Mouse (Mus musculus) limb, embryonic 10.5 days (tissue): ENCODE results near the gene St13. TPM values are rescaled to one million over a fixed set of nuclear protein-coding genes. Genes with fewer than 3 reads are reported as not detected.

Experiments used
- DNase-seq: peaks from one replicate; pipeline ENCODE4 v3.0.0-alpha.2; 2017; ENCODE audit warnings: low spot score
- H3K27ac ChIP-seq: fragments of 300-500 bp; sonication (generic); 2 replicates; pipeline ENCODE4 v1.5.1; 2016; ENCODE audit warnings: mild to moderate bottlenecking
- H3K27me3 ChIP-seq: fragments of 300-500 bp; sonication (generic); 2 replicates; pipeline ENCODE4 v1.6.1; 2016; ENCODE audit warnings: low read depth, mild to moderate bottlenecking; ENCODE audit not compliant: poor library complexity, severe bottlenecking
- H3K36me3 ChIP-seq: fragments of 300-500 bp; sonication (generic); 2 replicates; pipeline ENCODE4 v1.6.1; 2016; ENCODE audit warnings: mild to moderate bottlenecking, moderate library complexity
- H3K4me1 ChIP-seq: fragments of 300-500 bp; sonication (generic); 2 replicates; pipeline ENCODE4 v1.6.1; 2016
- H3K4me3 ChIP-seq: fragments of 300-500 bp; sonication (generic); 2 replicates; pipeline ENCODE4 v1.5.1; 2016; ENCODE audit warnings: mild to moderate bottlenecking, moderate library complexity
- H3K9me3 ChIP-seq: fragments of 300-500 bp; sonication (generic); replicated peaks from 2 replicates; pipeline ENCODE4 v1.6.1; 2016; ENCODE audit warnings: mild to moderate bottlenecking
- WGBS: fragments of 180-500 bp; shearing (Covaris S2); methylation state at CpG from one replicate; pipeline ENCODE4 v1.1.7; 2016; 5-methylcytosine and 5-hydroxymethylcytosine counted together
- polyA plus RNA-seq: library from polyadenylated mRNA; unstranded; fragments of >200 nt; fragmentation: Nextera tagmentation; extraction: Ambion mirVana; gene quantifications from 2 replicates; pipeline ENCODE4 v1.2.1, GENCODE M21; 2016

St13 gene
- polyA plus RNA-seq, 1 experiment from 2014 or later, result 222 TPM

- H3K4me3 ChIP-seq, result peak overlapping the region; percentile 63
- H3K4me1 ChIP-seq, result peaks cover 42% of the 10 kb centered on the region
- no peak for DNase-seq
- H3K9me3 ChIP-seq, result no peaks in the 10 kb centered on the region
- H3K27me3 ChIP-seq, result no peaks in the 10 kb centered on the region
- peak overlapping the region; percentile 79 for H3K27ac ChIP-seq
- peaks cover 43% of the 10 kb centered on the region for H3K36me3 ChIP-seq
- 49% methylated on average over 10 of the region's 10 CpGs for WGBS
These were observed 38.4 kb downstream of the St13 start for GRCm38 (mm10) chr15:81361417-81362015.

GRCm38 (mm10) chr15:81361022-81361404 is 38.9 kb downstream of the St13 start:
- no peaks in the 10 kb centered on the region for H3K9me3 ChIP-seq
- WGBS, result 46% methylated on average over 6 of the region's 6 CpGs
- peak overlapping the region; percentile 63 for H3K4me3 ChIP-seq
- H3K27me3 ChIP-seq, result no peaks in the 10 kb centered on the region
- DNase-seq, result no peak
- peak overlapping the region; percentile 79 for H3K27ac ChIP-seq
- peaks cover 42% of the 10 kb centered on the region for H3K4me1 ChIP-seq
- H3K36me3 ChIP-seq, result peaks cover 38% of the 10 kb centered on the region

- peak; percentile 95 for DNase-seq
- 1% methylated on average over 30 of the region's 30 CpGs for WGBS
- peaks cover 42% of the 10 kb centered on the region for H3K4me1 ChIP-seq
These were observed 39.4 kb downstream of the St13 start, which contains the start of gene Slc25a17 for GRCm38 (mm10) chr15:81360345-81361021. Slc25a17 (minus strand) TSS chr15:81360812.

GRCm38 (mm10) chr15:81359421-81359820 is 40.5 kb downstream of the St13 start:
- Histone ChIP-seq H3K27ac (no peak overlapping the region), H3K27me3 (no peaks in the 10 kb centered on the region), H3K4me3 (peak overlapping the region; percentile 63), H3K9me3 (no peaks in the 10 kb centered on the region), H3K4me1 (peaks cover 42% of the 10 kb centered on the region), H3K36me3 (peaks cover 22% of the 10 kb centered on the region)
- DNase-seq, result no peak
- 88% methylated on average over 5 of the region's 5 CpGs for WGBS

More at GRCm38 (mm10) chr15:81360345-81361021, 39.4 kb downstream of the St13 start, which contains the start of gene Slc25a17:
- Histone ChIP-seq H3K27me3 (no peaks in the 10 kb centered on the region), H3K9me3 (no peaks in the 10 kb centered on the region), H3K4me3 (peak within 1 kb of the TSS; percentile 63), H3K27ac (peak within 1 kb of the TSS; percentile 79), H3K36me3 (peaks cover 33% of the 10 kb centered on the region)

GRCm38 (mm10) chr15:81358943-81359342 is 40.9 kb downstream of the St13 start:
- Histone ChIP-seq H3K4me3 (no peak overlapping the region), H3K4me1 (peaks cover 42% of the 10 kb centered on the region), H3K36me3 (peaks cover 21% of the 10 kb centered on the region), H3K9me3 (no peaks in the 10 kb centered on the region), H3K27ac (no peak overlapping the region), H3K27me3 (no peaks in the 10 kb centered on the region)
- WGBS, result 87% methylated on average over 3 of the region's 3 CpGs
- DNase-seq, result no peak

GRCm38 (mm10) chr15:81356946-81357345 is 42.9 kb downstream of the St13 start:
- DNase-seq, result no peak
- H3K27ac ChIP-seq, result no peak overlapping the region
- no peaks in the 10 kb centered on the region for H3K9me3 ChIP-seq
- peaks cover 9% of the 10 kb centered on the region; the same call in 1 of the 2 replicates for H3K36me3 ChIP-seq
- no peaks in the 10 kb centered on the region for H3K27me3 ChIP-seq
- 29% methylated on average over 5 of the region's 5 CpGs for WGBS
- H3K4me1 ChIP-seq, result peaks cover 33% of the 10 kb centered on the region
- no peak overlapping the region for H3K4me3 ChIP-seq

- H3K27me3 ChIP-seq, result no peaks in the 10 kb centered on the region
- no peak overlapping the region for H3K27ac ChIP-seq
- DNase-seq, result peak; percentile 71
- H3K4me3 ChIP-seq, result no peak overlapping the region
- peaks cover 19% of the 10 kb centered on the region for H3K4me1 ChIP-seq
- no peaks in the 10 kb centered on the region for H3K9me3 ChIP-seq
- WGBS, result 69% methylated on average over 3 of the region's 3 CpGs
- peaks cover 9% of the 10 kb centered on the region; the same call in 1 of the 2 replicates for H3K36me3 ChIP-seq
These were observed 44.6 kb downstream of the St13 start for GRCm38 (mm10) chr15:81355146-81355761.

- no peaks in the 10 kb centered on the region for H3K9me3 ChIP-seq
- no peaks in the 10 kb centered on the region for H3K27me3 ChIP-seq
- H3K4me1 ChIP-seq, result peaks cover 5% of the 10 kb centered on the region; the same call in 1 of the 2 replicates
- 60% methylated on average over 1 of the region's 1 CpGs for WGBS
- H3K27ac ChIP-seq, result no peak overlapping the region
- H3K4me3 ChIP-seq, result no peak overlapping the region
- peaks cover 15% of the 10 kb centered on the region; the same call in 1 of the 2 replicates for H3K36me3 ChIP-seq
- DNase-seq, result no peak
These were observed 47.2 kb downstream of the St13 start for GRCm38 (mm10) chr15:81352638-81353037.

- no peak overlapping the region for H3K4me3 ChIP-seq
- H3K27me3 ChIP-seq, result no peaks in the 10 kb centered on the region
- H3K36me3 ChIP-seq, result peaks cover 18% of the 10 kb centered on the region
- H3K9me3 ChIP-seq, result no peaks in the 10 kb centered on the region
- no peak for DNase-seq
- H3K4me1 ChIP-seq, result no peaks in the 10 kb centered on the region
- no peak overlapping the region for H3K27ac ChIP-seq
- WGBS, result 77% methylated on average over 1 of the region's 1 CpGs
These were observed 49.5 kb downstream of the St13 start for GRCm38 (mm10) chr15:81350401-81350800.

GRCm38 (mm10) chr15:81348366-81348765 is 51.5 kb downstream of the St13 start:
- peaks cover 26% of the 10 kb centered on the region for H3K36me3 ChIP-seq
- no peak overlapping the region for H3K27ac ChIP-seq
- no peaks in the 10 kb centered on the region for H3K9me3 ChIP-seq
- DNase-seq, result no peak
- H3K4me1 ChIP-seq, result no peaks in the 10 kb centered on the region
- no peak overlapping the region for H3K4me3 ChIP-seq
- WGBS, result 77% methylated on average over 2 of the region's 2 CpGs
- no peaks in the 10 kb centered on the region for H3K27me3 ChIP-seq

- no peak overlapping the region for H3K4me3 ChIP-seq
- WGBS, result 94% methylated on average over 2 of the region's 2 CpGs
- no peaks in the 10 kb centered on the region for H3K9me3 ChIP-seq
- no peaks in the 10 kb centered on the region for H3K4me1 ChIP-seq
- H3K27me3 ChIP-seq, result no peaks in the 10 kb centered on the region
- no peak overlapping the region for H3K27ac ChIP-seq
- DNase-seq, result no peak
- peaks cover 33% of the 10 kb centered on the region for H3K36me3 ChIP-seq
These were observed 52.4 kb downstream of the St13 start for GRCm38 (mm10) chr15:81347466-81347865.

GRCm38 (mm10) chr15:81341426-81341825 is 58.5 kb downstream of the St13 start:
- Histone ChIP-seq H3K9me3 (no peaks in the 10 kb centered on the region), H3K27me3 (no peaks in the 10 kb centered on the region), H3K27ac (no peak overlapping the region), H3K4me3 (no peak overlapping the region), H3K4me1 (no peaks in the 10 kb centered on the region), H3K36me3 (peaks cover 65% of the 10 kb centered on the region)
- no peak for DNase-seq
- WGBS, result 91% methylated on average over 2 of the region's 2 CpGs

GRCm38 (mm10) chr15:81339158-81339557 is 60.7 kb downstream of the St13 start:
- Histone ChIP-seq H3K9me3 (no peaks in the 10 kb centered on the region), H3K36me3 (peaks cover 82% of the 10 kb centered on the region), H3K4me3 (no peak overlapping the region), H3K4me1 (no peaks in the 10 kb centered on the region), H3K27me3 (no peaks in the 10 kb centered on the region), H3K27ac (no peak overlapping the region)
- no peak for DNase-seq
- 98% methylated on average over 3 of the region's 3 CpGs for WGBS
